7 mouse cellular contexts compared by ENCODE assay signal in the genomic region with DNA sequence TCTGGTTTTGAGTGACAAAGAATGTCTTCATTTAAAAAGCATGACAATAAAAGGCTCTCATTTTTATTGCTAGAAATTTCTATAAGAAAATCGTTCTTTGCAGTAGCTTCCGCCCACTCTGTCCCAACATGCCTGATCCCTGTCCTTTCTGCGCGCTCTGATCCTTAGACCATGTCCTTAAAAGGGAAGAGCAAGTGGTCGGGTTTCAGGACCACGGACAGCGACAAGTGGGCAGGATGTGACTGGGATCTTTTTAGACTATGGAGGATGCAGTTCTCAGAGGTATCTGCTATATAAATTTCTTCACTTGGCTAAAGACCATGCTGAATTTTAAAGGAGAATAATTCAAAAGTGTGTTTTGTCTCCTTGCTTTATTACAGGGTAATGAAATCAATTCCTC.
DNase-seq lines count a peak whose midpoint lies in the region; TF ChIP-seq lines count a peak whose summit lies in the region.

No protein-coding gene starts in this region.

- TF ChIP-seq CTCF in thymus, adult 2 months (IDR thresholded peaks at IDR 0.05; ENCODE audit: borderline replicate concordance, control insufficient read depth, extremely low read depth, insufficient read depth, low read length, poor library complexity), result no peak

- H3K36me3 ChIP-seq in thymus, adult 2 months (ENCODE audit: control insufficient read depth, insufficient read depth, low read length), result no peaks in the 10 kb centered on the region

- peak; percentile 45 for DNase-seq in thymus, adult 2 months
- no peak for DNase-seq in thymus, adult 18-20 months
- peak; percentile 46 for DNase-seq in brain, adult 2 months (ENCODE audit: low read depth, low spot score)
- peak; percentile 34 for DNase-seq in kidney, adult 9 months
- DNase-seq in lung, postnatal 36 days, result peak; percentile 41
- peak; percentile 68 for DNase-seq in thymus, postnatal 14 days
- no peak for DNase-seq in layer of hippocampus, adult 8-10 months (ENCODE audit: low spot score in 2 of 2)

- no peaks in the 10 kb centered on the region for H3K4me1 ChIP-seq in thymus, adult 2 months (replicated peaks; ENCODE audit: control insufficient read depth, insufficient read depth, low read length)

- 24% methylated on average over 7 of the region's 7 CpGs for WGBS in thymus, adult 2 months

- no peak overlapping the region for H3K27ac ChIP-seq in thymus, adult 2 months (ENCODE audit: control insufficient read depth, insufficient read depth, low read length)

- no peak for TF ChIP-seq POLR2A in thymus, adult 2 months (IDR thresholded peaks at IDR 0.05; ENCODE audit: control insufficient read depth, extremely low read depth, insufficient read depth, low read length, poor library complexity)

- H3K27me3 ChIP-seq in thymus, adult 2 months (ENCODE audit: control insufficient read depth, insufficient read depth, low read length), result no peaks in the 10 kb centered on the region

- no peak overlapping the region for H3K4me3 ChIP-seq in thymus, adult 2 months (ENCODE audit: control insufficient read depth, insufficient read depth, low read length)

Comparison
In these comparisons a context has a peak if more than half of its experiments do, and no peak if none do; other contexts are left out.
1. DNase-seq: peak in thymus, adult 2 months (single experiment), brain, adult 2 months (single experiment), kidney, adult 9 months (single experiment), lung, postnatal 36 days (single experiment) and thymus, postnatal 14 days (single experiment); none in thymus, adult 18-20 months (0 of 2) and layer of hippocampus, adult 8-10 months (0 of 2).